ENCODE assay signal across 19 mouse cellular contexts in the genomic region with DNA sequence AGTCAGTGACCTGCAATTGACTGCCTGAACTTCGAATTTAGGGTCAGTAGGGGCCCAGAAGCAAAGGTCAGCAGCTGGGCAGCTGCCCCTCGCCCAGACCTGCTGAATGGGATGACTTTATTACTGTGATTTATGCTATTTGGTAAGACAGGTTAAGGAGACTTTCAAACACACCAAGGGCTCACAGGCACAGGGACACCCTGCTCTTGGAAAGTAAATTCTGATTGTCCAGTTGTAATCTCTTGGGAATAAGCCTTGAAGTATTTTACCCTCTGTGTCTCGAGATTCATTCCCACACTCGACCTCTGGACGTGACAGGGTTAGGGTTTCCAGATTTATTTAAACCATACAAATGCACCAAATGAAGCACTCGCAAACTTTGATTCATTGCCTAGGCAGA.
DNase-seq lines count a peak whose midpoint lies in the region; ATAC-seq lines count a peak whose summit lies in the region.
"Had no signal": no experiment of that assay in that cellular context is flagged by ENCODE, and none has a peak within 500 bp of the region (broad histone marks: within the 10 kb centered on the region; RNA-seq: fewer than 3 reads in every experiment).

No protein-coding gene starts in this region.

- H3K9ac ChIP-seq in kidney, embryonic 14.5 days (ENCODE audit: low read depth, low read length): no peak overlapping the region
- H3K9ac ChIP-seq in neural tube, embryonic 14.5 days (replicated peaks; ENCODE audit: low read depth, low read length): no peak overlapping the region
- H3K9ac ChIP-seq: embryonic facial prominence, embryonic 15.5 days; heart, embryonic 15.5 days; intestine, embryonic 15.5 days; limb, embryonic 13.5 days; liver, embryonic 13.5 days; lung, embryonic 14.5 days had no signal

- 8% methylated on average over 6 of the region's 6 CpGs for WGBS in kidney, embryonic 14.5 days
- WGBS in limb, embryonic 10.5 days: 4% methylated on average over 6 of the region's 6 CpGs
- 7% methylated on average over 6 of the region's 6 CpGs for WGBS in neural tube, embryonic 14.5 days
- WGBS in embryonic facial prominence, embryonic 10.5 days: 31% methylated on average over 6 of the region's 6 CpGs

- H3K27ac ChIP-seq in kidney, embryonic 14.5 days (ENCODE audit: low read depth, low read length): no peak overlapping the region
- H3K27ac ChIP-seq in limb, embryonic 10.5 days: no peak overlapping the region
- no peak overlapping the region for H3K27ac ChIP-seq in neural tube, embryonic 14.5 days (ENCODE audit: low read depth, low read length)
- no peak overlapping the region for H3K27ac ChIP-seq in embryonic facial prominence, embryonic 10.5 days (replicated peaks)
- H3K27ac ChIP-seq: embryonic facial prominence, embryonic 15.5 days; heart, adult 2 months; heart, embryonic 15.5 days; intestine, embryonic 15.5 days; limb, embryonic 13.5 days; liver, embryonic 13.5 days had no signal

- no peak overlapping the region for H3K4me2 ChIP-seq in kidney, embryonic 14.5 days (replicated peaks; ENCODE audit: low read depth, low read length)
- H3K4me2 ChIP-seq in neural tube, embryonic 14.5 days (ENCODE audit: low read depth, low read length): no peak overlapping the region
- H3K4me2 ChIP-seq: embryonic facial prominence, embryonic 15.5 days; heart, embryonic 15.5 days; intestine, embryonic 15.5 days; limb, embryonic 13.5 days; liver, embryonic 13.5 days; lung, embryonic 14.5 days had no signal

- no peaks in the 10 kb centered on the region for H3K9me3 ChIP-seq in kidney, embryonic 14.5 days (ENCODE audit: control insufficient read depth, low read length)
- H3K9me3 ChIP-seq in limb, embryonic 10.5 days (replicated peaks): no peaks in the 10 kb centered on the region
- no peaks in the 10 kb centered on the region for H3K9me3 ChIP-seq in neural tube, embryonic 14.5 days (ENCODE audit: control insufficient read depth, low read length)
- no peaks in the 10 kb centered on the region for H3K9me3 ChIP-seq in embryonic facial prominence, embryonic 10.5 days
- H3K9me3 ChIP-seq: embryonic facial prominence, embryonic 15.5 days; heart, embryonic 15.5 days; intestine, embryonic 15.5 days; limb, embryonic 13.5 days; liver, embryonic 13.5 days had no signal

- no peak for DNase-seq in kidney, postnatal 10 days
- DNase-seq in embryo, embryonic 11.5 days (ENCODE audit: low read depth, low spot score): peak; percentile 34
- peak; percentile 49 for DNase-seq in limb, embryonic 10.5 days (ENCODE audit: low spot score)
- DNase-seq in embryonic facial prominence, embryonic 10.5 days (ENCODE audit: low spot score): no peak
- DNase-seq in cerebellum, postnatal 14 days: no peak
- DNase-seq: cerebellum, adult 18-20 months; gastrocnemius, postnatal 10 days; heart, adult 2 months; heart, postnatal 4 days; liver, embryonic 13.5 days; lung, embryonic 14.5 days; lung, postnatal 36 days; thymus, adult 2 months had no signal

- H3K4me3 ChIP-seq in kidney, embryonic 14.5 days (ENCODE audit: low read length): no peak overlapping the region
- no peak overlapping the region for H3K4me3 ChIP-seq in limb, embryonic 10.5 days
- H3K4me3 ChIP-seq in neural tube, embryonic 14.5 days (ENCODE audit: low read depth, low read length): no peak overlapping the region
- no peak overlapping the region for H3K4me3 ChIP-seq in embryonic facial prominence, embryonic 10.5 days
- H3K4me3 ChIP-seq: embryonic facial prominence, embryonic 15.5 days; heart, adult 2 months; heart, embryonic 15.5 days; intestine, embryonic 15.5 days; limb, embryonic 13.5 days; liver, embryonic 13.5 days had no signal

- no peaks in the 10 kb centered on the region for H3K27me3 ChIP-seq in kidney, embryonic 14.5 days (ENCODE audit: control insufficient read depth, insufficient read depth, low read length)
- no peaks in the 10 kb centered on the region for H3K27me3 ChIP-seq in limb, embryonic 10.5 days (ENCODE audit: low read depth, poor library complexity, severe bottlenecking)
- no peaks in the 10 kb centered on the region for H3K27me3 ChIP-seq in neural tube, embryonic 14.5 days (ENCODE audit: control insufficient read depth, insufficient read depth, low read length)
- H3K27me3 ChIP-seq in embryonic facial prominence, embryonic 10.5 days (replicated peaks; ENCODE audit: low read depth, poor library complexity, severe bottlenecking): no peaks in the 10 kb centered on the region
- H3K27me3 ChIP-seq: embryonic facial prominence, embryonic 15.5 days; heart, embryonic 15.5 days; intestine, embryonic 15.5 days; limb, embryonic 13.5 days; liver, embryonic 13.5 days had no signal

- H3K36me3 ChIP-seq in kidney, embryonic 14.5 days (ENCODE audit: control insufficient read depth, insufficient read depth, low read length): no peaks in the 10 kb centered on the region
- no peaks in the 10 kb centered on the region for H3K36me3 ChIP-seq in limb, embryonic 10.5 days
- no peaks in the 10 kb centered on the region for H3K36me3 ChIP-seq in neural tube, embryonic 14.5 days (ENCODE audit: control insufficient read depth, insufficient read depth, low read length)
- H3K36me3 ChIP-seq in embryonic facial prominence, embryonic 10.5 days (replicated peaks): no peaks in the 10 kb centered on the region
- H3K36me3 ChIP-seq: embryonic facial prominence, embryonic 15.5 days; heart, embryonic 15.5 days; intestine, embryonic 15.5 days; limb, embryonic 13.5 days; liver, embryonic 13.5 days had no signal

- H3K4me1 ChIP-seq in kidney, embryonic 14.5 days (ENCODE audit: control insufficient read depth, insufficient read depth, low read length): peaks cover 10% of the 10 kb centered on the region
- peaks cover 28% of the 10 kb centered on the region for H3K4me1 ChIP-seq in limb, embryonic 10.5 days
- H3K4me1 ChIP-seq in neural tube, embryonic 14.5 days (ENCODE audit: control insufficient read depth, insufficient read depth, low read length): 0 out of 2 replicates have a peak, but pooled peaks cover 5% of the 10 kb centered on the region
- peaks cover 17% of the 10 kb centered on the region for H3K4me1 ChIP-seq in embryonic facial prominence, embryonic 10.5 days
- H3K4me1 ChIP-seq: embryonic facial prominence, embryonic 15.5 days; heart, embryonic 15.5 days; limb, embryonic 13.5 days; liver, embryonic 13.5 days had no signal

- peak; percentile 78 for ATAC-seq in kidney, embryonic 14.5 days (ENCODE audit: low FRiP score, low TSS enrichment)
- ATAC-seq in neural tube, embryonic 14.5 days (ENCODE audit: low read depth): peak; percentile 53; the same call in 1 of the 2 replicates

Comparison
In these comparisons a context has a peak if more than half of its experiments do, and no peak if none do; other contexts are left out.
1. DNase-seq: peak in embryo, embryonic 11.5 days (single experiment) and limb, embryonic 10.5 days (single experiment); none in kidney, postnatal 10 days (single experiment), embryonic facial prominence, embryonic 10.5 days (single experiment) and cerebellum, postnatal 14 days (0 of 2).